Mouse (Mus musculus) inflammation-experienced regulatory T-cells, adult 6 months (primary cell): ENCODE data around the gene Nubp2. TPM values are rescaled to one million over a fixed set of nuclear protein-coding genes. Genes with fewer than 3 reads are reported as not detected.

ENCODE experiments used
- ATAC-seq: one replicate; pipeline ENCODE4 v1.8.0; 2017
- polyA plus RNA-seq, 3 experiments: library from polyadenylated mRNA; unstranded; fragments of 100-300 nt; shearing (Covaris generic); gene quantifications; one replicate each; pipeline ENCODE4 v1.2.1; 2017

The Nubp2 gene
- polyA plus RNA-seq, 3 experiments from 2014 or later = 75.5 to 104 (median 88.6) TPM

GRCm38 (mm10) chr17:24860076-24860475, 26.1 kb downstream of the Nubp2 start:
- no peak for ATAC-seq

- no peak for ATAC-seq
These were observed 27.2 kb downstream of the Nubp2 start for GRCm38 (mm10) chr17:24858967-24859366.

- no peak for ATAC-seq
These were observed 28.2 kb downstream of the Nubp2 start for GRCm38 (mm10) chr17:24857831-24858470.

- ATAC-seq = no peak
These were observed 29.6 kb downstream of the Nubp2 start for GRCm38 (mm10) chr17:24856589-24856988.

- no peak for ATAC-seq
These were observed 30.2 kb downstream of the Nubp2 start for GRCm38 (mm10) chr17:24855838-24856464.

GRCm38 (mm10) chr17:24851381-24852125, 34.6 kb downstream of the Nubp2 start:
- ATAC-seq = no peak

- no peak for ATAC-seq
These were observed 35.4 kb downstream of the Nubp2 start for GRCm38 (mm10) chr17:24850773-24851127.

- ATAC-seq = peak; percentile 99
These were observed 35.9 kb downstream of the Nubp2 start, which contains the start of gene Fahd1 for GRCm38 (mm10) chr17:24850065-24850772. TSS of gene Fahd1 (minus strand) at chr17:24850364.

- no peak for ATAC-seq
These were observed 36.5 kb downstream of the Nubp2 start for GRCm38 (mm10) chr17:24849733-24850064.

GRCm38 (mm10) chr17:24848600-24849031, 37.5 kb downstream of the Nubp2 start:
- no peak for ATAC-seq

- ATAC-seq = no peak
These were observed 38.8 kb downstream of the Nubp2 start for GRCm38 (mm10) chr17:24847386-24847785.

- no peak for ATAC-seq
These were observed 41.6 kb downstream of the Nubp2 start for GRCm38 (mm10) chr17:24844525-24844924.

- no peak for ATAC-seq
These were observed 43.5 kb downstream of the Nubp2 start for GRCm38 (mm10) chr17:24842631-24843030.

GRCm38 (mm10) chr17:24841133-24841532, 45.0 kb downstream of the Nubp2 start:
- ATAC-seq = no peak

GRCm38 (mm10) chr17:24840341-24840740, 45.8 kb downstream of the Nubp2 start:
- no peak for ATAC-seq

GRCm38 (mm10) chr17:24839842-24840241, 46.3 kb downstream of the Nubp2 start, which contains the start of gene Hagh:
TSS of gene Hagh (plus strand) at chr17:24840143.
- no peak for ATAC-seq

Other genes with a start within 250 kb of the Nubp2 start
- gene Slc9a3r2, start 236.0 kb downstream of the Nubp2 start, polyA plus RNA-seq = not detected
- not detected for gene Npw, start 227.9 kb downstream of the Nubp2 start, polyA plus RNA-seq
- gene Zfp598, start 216.7 kb downstream of the Nubp2 start, polyA plus RNA-seq = 1 to 10 TPM; 4.1 to 5.8 (median 5.4) TPM
- gene Syngr3, start 196.4 kb downstream of the Nubp2 start, polyA plus RNA-seq = 1 to 10 TPM in 2 of 3 experiments, under 1 TPM in 1; 0.51 to 5.4 (median 1.7) TPM
- gene Gfer, start 190.2 kb downstream of the Nubp2 start, polyA plus RNA-seq = 10 to 100 TPM; 10.2 to 18.4 (median 13.1) TPM
- gene Noxo1, start 190.1 kb downstream of the Nubp2 start, polyA plus RNA-seq = 1 to 10 TPM; 1.8 to 3.5 (median 2.7) TPM
- 10 to 100 TPM; 29.5 to 55.4 (median 32.2) TPM for gene Tbl3, start 178.7 kb downstream of the Nubp2 start, polyA plus RNA-seq
- not detected for gene Rnf151, start 168.3 kb downstream of the Nubp2 start, polyA plus RNA-seq
- 100 to 1,000 TPM; 452 to 883 (median 453) TPM for gene Rps2, start 168.2 kb downstream of the Nubp2 start, polyA plus RNA-seq
- 100 to 1,000 TPM; 234 to 249 (median 238) TPM for gene Ndufb10, start 161.9 kb downstream of the Nubp2 start, polyA plus RNA-seq
- gene Rpl3l, start 158.5 kb downstream of the Nubp2 start, polyA plus RNA-seq = not detected
- gene Msrb1, start 149.7 kb downstream of the Nubp2 start, polyA plus RNA-seq = 10 to 100 TPM; 27.2 to 34.4 (median 28.6) TPM
- not detected for gene Hs3st6, start 133.4 kb downstream of the Nubp2 start, polyA plus RNA-seq
- gene Meiob, start 82.1 kb downstream of the Nubp2 start, polyA plus RNA-seq = not detected
- 10 to 100 TPM; 24.3 to 30.5 (median 25.2) TPM for gene Hagh, start 46.2 kb downstream of the Nubp2 start, polyA plus RNA-seq
- 1 to 10 TPM; 1.4 to 2.3 (median 2.0) TPM for gene Fahd1, start 36.0 kb downstream of the Nubp2 start, polyA plus RNA-seq
- gene Igfals, start 20.4 kb downstream of the Nubp2 start, polyA plus RNA-seq = not detected
- gene Spsb3, start 294 bp upstream of the Nubp2 start, polyA plus RNA-seq = 10 to 100 TPM; 48.5 to 53.2 (median 49.1) TPM
- 10 to 100 TPM; 16.4 to 26.2 (median 26.1) TPM for gene Eme2, start 8.7 kb upstream of the Nubp2 start, polyA plus RNA-seq
- gene Mrps34, start 8.8 kb upstream of the Nubp2 start, polyA plus RNA-seq = 10 to 100 TPM; 68.7 to 85.6 (median 71.2) TPM
- 10 to 100 TPM; 39.8 to 50.7 (median 45.7) TPM for gene Nme3, start 10.2 kb upstream of the Nubp2 start, polyA plus RNA-seq
- 10 to 100 TPM; 22.0 to 47.5 (median 34.9) TPM for gene Mapk8ip3, start 50.6 kb upstream of the Nubp2 start, polyA plus RNA-seq
- 10 to 100 TPM; 25.3 to 48.1 (median 32.1) TPM for gene Jpt2, start 74.3 kb upstream of the Nubp2 start, polyA plus RNA-seq
- 10 to 100 TPM; 10.7 to 22.5 (median 17.2) TPM for gene Cramp1l, start 129.4 kb upstream of the Nubp2 start, polyA plus RNA-seq
- 10 to 100 TPM; 15.7 to 18.8 (median 17.2) TPM for gene Ift140, start 129.7 kb upstream of the Nubp2 start, polyA plus RNA-seq
- gene Tmem204, start 197.2 kb upstream of the Nubp2 start, polyA plus RNA-seq = under 1 TPM in 2 of 3 experiments, not detected in 1; 0.47 to 0.66 TPM
- gene Telo2, start 229.6 kb upstream of the Nubp2 start, polyA plus RNA-seq = 10 to 100 TPM; 13.5 to 33.6 (median 17.7) TPM
- gene Ptx4, start 234.4 kb upstream of the Nubp2 start, polyA plus RNA-seq = not detected
- 10 to 100 TPM; 16.6 to 27.4 (median 20.6) TPM for gene Clcn7, start 247.0 kb upstream of the Nubp2 start, polyA plus RNA-seq